Mouse (Mus musculus) inflammation-experienced regulatory T-cells, adult 6 months (primary cell): ENCODE measurements around the gene 9430015G10Rik. TPM values are rescaled to one million over a fixed set of nuclear protein-coding genes. Genes with fewer than 3 reads are reported as not detected.
"Not testable (repeated sequence)": the region's sequence is repeated elsewhere in the genome, so short reads cannot be mapped to it uniquely, and the experiment has no call there.

Source experiments
- ATAC-seq: one replicate; pipeline ENCODE4 v1.8.0; 2017
- polyA plus RNA-seq, 3 experiments: library from polyadenylated mRNA; unstranded; fragments of 100-300 nt; shearing (Covaris generic); gene quantifications; one replicate each; pipeline ENCODE4 v1.2.1; 2017

Gene 9430015G10Rik
- polyA plus RNA-seq, 3 experiments from 2014 or later = 8.6 to 32.7 (median 20.0) TPM

DNA sequence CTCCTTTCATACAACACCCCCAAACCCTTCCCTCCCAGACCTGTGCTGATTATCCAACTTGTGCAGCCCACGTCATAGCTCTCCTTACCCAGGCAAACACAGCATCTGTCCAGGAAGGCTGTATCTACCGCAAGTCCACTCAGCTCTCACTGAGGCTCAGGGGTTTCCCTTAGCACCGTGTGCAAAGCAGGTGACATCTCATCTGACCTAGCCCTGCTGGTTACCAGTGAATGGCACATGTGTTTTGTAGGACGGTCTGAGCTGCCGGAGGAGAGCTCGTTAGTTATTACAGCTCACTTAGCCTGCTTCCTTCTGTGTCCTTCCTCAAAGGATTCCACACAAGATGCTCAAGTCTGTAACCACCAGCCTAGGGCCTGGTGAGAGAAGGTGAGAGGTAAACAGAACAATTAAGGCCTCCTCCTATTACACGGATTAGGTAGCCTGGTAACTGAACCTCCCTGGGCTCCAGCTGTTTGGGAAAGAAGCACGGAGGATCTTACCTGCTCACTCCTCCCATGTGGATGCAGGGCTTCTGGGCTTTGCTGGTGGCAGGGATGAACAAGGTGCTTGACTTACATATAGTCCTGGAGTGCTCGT is 11.9 kb upstream of the 9430015G10Rik start:
- no peak for ATAC-seq

DNA sequence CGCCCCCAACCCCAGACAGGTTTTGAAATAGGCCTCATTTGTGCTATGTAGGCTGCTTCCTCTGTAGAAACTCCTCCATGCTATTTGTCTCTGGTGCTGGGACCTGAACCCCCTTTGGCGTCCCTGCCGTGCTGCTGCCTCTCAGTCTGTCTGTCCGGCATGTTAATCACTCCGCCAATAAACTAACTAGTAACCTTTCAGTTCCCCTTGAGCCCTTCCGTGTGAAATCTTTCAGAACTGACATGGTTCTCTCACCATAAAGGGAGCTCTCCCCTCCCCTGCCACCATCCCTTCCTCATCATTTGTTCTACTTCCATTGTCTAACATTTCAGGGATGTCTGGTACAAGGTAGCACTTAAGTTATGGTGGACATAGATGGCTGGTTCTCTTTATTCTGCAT is 10.4 kb upstream of the 9430015G10Rik start:
- ATAC-seq = no peak

DNA sequence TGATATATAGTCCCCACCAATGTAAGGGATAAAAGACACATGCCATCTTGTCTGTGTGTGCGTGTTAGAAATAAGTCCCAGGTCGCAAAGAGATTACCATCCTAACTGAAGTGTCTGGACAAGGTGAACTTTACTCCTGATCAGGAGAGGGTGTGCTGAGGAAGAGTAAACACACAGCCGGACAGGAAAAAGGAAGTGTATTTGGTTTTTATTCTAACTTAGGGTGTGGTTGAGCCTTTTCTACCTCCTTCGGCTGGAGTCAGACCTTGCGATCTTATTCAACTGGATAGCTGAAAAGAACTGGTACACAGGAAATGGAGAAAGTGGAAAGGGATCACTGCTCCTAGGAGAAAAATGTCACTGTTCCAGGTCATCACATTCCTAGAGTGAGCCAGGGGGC is 9.3 kb upstream of the 9430015G10Rik start:
- no peak for ATAC-seq

DNA sequence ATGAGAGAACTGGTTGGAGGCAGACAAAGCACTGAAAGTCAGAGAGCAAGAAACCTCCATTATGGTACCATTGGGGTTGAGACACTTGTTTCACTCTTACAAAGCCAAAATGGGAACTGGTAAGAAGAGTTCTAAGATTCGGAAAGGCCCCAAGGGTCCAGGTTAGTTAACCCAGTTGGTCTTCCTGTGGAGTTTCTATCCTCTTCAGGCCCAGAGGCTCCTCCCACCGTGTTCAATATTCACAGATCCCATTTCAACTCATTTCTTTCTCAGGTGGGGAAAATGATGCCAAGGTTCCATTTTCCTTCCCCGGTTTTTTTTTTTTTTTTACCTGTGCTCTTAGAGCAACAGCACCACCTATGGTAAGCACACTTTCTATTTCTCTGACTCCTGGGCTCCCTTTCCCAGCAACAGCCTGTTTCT is 8.3 kb upstream of the 9430015G10Rik start:
- ATAC-seq = no peak

DNA sequence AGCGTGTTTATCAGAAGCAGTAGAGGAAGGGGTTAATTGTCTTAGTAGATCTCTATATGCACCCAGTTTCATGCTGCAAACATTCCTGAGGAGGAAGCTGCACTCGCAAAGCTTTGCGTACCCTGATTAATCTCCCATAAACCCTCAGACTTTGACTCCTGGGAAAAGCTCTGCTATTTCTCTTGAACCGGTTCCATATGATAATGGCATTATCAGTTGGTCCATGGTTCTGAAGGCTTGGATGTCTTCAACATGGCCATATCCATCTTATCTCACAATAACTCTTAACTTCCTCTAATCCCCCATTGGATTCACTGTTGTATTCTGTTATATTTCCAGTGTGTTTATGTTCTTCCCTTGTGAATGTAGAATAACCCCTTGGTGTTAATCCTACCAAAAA is 6.4 kb upstream of the 9430015G10Rik start:
- ATAC-seq = no peak

DNA sequence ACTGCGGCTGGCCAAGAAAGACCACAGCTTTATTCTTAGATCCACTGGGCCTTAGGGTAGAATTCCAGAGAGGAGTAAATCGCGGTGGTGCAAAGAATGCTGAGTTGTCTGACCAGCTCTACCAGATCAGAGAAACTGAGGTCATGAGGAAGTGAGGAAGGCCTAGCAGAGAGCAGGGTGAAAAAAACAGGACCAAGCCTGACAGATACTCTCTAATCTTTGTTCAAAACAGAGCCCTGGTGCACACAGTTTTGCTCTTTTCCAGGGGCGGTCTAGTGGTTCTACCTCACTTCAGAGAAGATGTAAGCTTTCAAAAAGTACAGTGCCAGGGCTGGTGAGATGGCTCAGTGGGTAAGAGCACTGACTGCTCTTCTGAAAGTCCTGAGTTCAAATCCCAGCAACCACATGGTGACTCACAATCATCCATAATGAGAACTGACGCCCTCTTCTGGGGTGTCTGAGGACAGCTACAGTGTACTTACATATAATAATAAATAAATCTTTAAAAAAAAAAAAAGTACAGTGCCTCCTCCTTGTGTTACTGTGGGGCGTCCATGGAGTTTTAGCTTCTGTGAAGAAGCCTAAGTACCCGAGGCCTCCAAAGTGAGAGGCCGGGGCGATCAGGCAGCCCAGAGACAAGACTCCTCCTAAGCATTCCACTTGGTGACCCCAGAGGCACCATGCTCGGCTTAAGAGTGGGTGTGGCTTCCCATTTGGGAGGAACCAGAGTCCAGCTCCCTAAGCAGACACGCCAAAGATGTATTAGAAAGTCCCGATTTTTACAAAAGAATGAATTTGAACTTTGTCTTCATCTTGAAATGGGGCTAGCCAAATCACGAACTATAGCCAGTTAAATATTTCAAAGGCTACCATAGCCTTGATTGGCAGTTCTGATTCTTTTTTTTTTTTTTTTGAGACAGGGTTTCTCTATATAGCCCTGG is 906 bp upstream of the 9430015G10Rik start:
- ATAC-seq = no peak

DNA sequence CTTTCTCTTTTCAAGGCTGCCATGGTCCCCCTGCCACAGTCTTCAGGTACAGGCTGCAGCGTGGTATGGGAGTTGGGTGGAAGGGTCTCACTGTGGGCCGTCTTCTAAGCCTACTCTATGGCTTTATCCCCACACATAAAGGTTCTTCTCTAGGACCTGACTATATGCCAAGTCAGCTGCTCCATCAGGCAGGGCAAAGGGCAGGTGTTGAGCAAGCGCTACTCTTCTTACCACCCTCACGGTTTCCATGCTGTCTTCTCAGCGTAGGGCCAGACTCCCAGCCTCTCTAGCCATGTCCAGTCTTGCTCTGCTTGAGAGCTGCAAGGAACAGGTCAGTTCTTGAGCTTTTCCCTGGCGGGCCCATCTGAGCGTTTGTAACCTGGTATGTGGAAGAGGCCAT is 14.3 kb downstream of the 9430015G10Rik start:
- no peak for ATAC-seq

DNA sequence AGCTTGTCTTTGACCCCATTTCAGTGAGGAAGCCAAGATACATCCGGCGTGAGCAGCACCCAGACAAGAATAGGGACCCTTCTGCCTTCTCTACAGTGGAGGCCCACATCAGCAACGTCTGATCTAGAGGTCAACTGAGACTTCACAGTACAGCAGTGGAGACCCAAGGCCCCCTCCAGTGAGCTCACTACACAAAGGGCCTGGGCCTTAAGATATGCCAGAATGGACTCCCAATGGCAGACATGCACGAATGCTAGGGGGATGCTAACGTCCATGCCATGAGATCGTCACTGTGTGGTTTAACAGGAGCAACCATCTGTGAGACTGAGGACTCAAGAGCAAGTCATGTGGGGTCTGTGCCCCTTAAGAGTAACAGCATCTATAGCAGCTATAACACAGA is 15.6 kb downstream of the 9430015G10Rik start:
- no peak for ATAC-seq

DNA sequence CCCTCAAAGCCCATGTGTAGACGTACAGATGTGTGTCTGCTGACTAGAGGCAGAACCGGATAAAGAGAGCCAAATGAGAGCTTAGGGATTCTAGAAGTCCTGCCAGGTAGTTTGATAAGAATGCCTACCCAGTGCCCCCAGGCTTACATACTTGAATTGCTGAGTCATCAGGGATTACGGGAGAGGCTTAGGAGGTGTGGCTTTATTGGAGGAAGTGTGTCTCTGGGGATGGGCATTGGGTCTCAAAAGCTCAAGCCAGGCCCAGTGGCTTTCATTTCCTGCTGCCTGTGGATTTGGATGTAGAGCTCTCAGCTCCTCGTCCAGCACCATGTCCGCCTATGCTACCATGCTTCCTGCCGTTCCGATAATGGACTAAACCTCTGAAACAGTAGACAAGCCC is 17.1 kb downstream of the 9430015G10Rik start:
- no peak for ATAC-seq

DNA sequence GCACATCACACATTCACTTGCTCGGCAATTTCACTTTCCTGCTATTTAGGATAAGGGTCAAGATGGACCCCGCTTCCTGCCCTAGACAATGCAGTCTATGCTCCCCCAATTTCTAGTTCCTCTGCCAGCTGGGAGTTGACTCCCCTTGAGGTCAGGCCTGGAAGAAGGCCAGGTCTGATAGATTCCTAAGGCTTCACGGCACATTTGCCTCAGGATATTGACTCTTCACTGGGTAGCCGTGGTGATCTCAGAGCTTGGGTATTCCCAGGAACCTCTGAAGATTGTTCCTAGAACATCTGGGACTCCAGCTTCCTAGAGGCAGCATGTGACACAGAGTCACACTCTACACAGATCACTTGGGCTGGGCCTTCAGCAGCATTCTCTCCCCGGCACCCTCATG is 19.0 kb downstream of the 9430015G10Rik start:
- ATAC-seq = no peak

DNA sequence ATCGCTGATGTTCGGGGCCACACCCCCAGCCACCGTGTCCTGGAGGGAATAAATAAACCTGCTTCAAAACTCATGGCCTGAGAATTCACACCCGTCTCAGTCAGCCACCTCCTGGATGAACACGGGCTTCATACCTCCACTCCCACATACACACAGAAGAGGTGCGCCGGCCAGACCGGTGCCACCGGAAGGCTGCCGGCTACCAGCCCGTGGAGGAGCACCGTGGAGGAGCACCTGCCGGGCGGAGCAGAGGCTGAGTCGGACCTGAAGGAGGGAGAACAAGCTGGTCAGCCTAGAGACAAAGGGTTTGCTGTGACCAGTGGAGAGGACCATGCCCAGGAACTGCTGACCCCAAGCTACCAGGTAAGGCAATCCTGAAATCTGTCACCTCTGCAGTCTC is 20.7 kb downstream of the 9430015G10Rik start, which contains the start of gene Rnf223:
Rnf223 (plus strand) TSS at position 78 of the 400 bp plus-strand sequence.
- ATAC-seq = no peak

DNA sequence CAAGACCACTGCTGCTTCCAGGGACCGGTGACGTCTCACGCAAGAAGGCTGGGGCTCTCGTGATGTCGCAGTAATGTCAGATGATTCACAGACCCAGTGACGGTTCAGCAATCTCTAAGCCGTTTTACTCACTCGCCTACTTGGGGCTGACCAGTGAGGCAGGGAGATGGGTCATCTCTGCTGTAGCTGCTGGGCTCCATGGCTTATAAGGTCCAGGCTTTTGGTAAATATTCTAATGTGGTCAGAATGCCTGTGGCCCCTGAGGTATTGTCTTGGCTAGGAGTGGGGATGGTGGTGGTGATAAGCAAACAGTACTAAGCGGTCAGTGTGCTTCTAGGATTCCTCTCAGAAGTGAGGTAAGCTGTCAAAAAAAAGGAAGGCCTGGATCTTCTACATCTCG is 21.2 kb downstream of the 9430015G10Rik start:
- ATAC-seq = no peak

DNA sequence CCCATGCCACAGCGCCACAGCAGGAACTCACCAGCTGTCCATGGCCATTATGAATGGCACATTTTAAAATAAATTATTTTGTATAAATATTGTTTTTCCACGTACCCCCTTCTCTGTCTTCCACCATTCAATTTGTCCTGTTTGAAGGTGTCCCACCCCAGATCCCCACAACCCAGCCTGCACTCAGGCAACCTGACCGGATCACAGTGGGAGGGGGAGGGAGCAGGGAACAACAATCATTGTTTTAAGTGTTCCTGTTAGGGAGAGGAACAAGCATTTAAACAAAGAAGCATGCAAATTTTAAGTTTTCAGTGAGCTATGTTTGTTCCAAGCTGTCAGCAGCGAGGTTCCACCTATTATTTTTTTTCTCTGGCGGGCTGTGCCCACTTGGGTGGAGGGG is 23.6 kb downstream of the 9430015G10Rik start:
- ATAC-seq = no peak

DNA sequence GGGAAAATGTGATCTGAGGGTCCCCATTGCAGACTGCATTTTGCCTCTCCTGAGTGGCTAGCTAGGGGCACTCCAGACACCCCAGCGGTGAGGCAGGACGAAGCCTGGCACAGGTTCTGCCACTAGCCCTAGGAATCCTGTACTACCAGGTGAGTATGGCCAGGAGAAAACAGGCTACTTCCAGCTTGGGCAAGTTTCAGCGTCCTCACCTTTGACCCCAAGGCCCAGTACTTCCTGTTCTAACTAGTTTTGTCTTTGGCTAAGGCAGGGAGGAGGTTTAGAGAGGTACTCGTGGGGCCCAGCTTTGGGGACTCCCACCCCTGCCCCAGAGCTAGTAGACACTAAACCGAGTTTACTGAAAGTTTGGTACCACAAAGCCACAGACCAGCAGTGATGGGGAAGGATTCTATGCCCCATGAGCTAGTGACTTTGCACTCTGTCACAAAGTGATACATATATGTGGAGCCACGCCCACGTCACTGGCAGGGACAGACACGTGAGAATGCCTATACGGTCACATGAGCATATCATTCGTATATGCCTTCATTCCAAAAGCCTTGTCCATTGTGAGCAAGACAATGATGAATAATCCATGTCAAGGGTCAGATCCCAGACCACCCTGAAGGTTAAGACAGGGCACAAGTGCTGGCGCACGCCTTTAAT is 24.3 kb downstream of the 9430015G10Rik start:
- ATAC-seq = no peak

DNA sequence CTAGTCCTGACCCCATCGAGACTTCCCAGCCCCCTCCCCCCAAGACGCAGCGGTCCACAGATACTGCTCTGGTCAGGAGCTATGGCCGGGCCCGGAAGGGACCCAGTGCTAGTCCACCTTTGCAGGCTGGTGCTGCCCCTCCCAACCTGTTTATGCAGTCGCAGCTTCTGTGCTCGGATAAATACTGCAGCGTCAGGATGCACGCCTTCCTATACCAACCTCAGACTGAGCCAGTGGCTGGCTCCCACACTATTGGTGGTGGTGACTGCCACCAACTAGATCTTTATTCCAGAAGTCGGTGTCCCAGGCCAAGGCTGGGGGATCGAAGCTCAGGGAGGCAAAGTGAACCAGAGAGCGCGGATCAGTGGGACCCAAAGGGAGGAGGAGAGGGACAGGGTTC is 25.3 kb downstream of the 9430015G10Rik start:
- no peak for ATAC-seq

DNA sequence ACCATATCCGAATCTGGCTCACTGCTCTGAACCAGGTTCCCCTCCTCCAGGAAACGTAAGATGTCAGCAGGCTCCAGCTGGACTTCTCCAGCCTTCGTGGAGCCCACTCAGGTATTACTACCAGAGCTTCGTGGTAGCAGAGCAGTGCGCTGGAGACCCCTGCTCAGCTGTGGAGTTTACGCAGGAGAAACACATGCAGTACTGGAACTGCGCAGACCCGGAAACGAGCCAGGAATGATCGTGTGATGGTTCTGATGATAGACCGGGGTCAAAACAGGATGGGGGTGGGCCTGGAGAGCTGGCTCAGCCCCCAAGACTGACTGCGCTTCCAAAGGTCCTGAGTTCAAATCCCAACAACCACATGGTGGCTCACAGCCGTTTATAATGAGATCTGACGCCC is 26.0 kb downstream of the 9430015G10Rik start:
- ATAC-seq = no peak

DNA sequence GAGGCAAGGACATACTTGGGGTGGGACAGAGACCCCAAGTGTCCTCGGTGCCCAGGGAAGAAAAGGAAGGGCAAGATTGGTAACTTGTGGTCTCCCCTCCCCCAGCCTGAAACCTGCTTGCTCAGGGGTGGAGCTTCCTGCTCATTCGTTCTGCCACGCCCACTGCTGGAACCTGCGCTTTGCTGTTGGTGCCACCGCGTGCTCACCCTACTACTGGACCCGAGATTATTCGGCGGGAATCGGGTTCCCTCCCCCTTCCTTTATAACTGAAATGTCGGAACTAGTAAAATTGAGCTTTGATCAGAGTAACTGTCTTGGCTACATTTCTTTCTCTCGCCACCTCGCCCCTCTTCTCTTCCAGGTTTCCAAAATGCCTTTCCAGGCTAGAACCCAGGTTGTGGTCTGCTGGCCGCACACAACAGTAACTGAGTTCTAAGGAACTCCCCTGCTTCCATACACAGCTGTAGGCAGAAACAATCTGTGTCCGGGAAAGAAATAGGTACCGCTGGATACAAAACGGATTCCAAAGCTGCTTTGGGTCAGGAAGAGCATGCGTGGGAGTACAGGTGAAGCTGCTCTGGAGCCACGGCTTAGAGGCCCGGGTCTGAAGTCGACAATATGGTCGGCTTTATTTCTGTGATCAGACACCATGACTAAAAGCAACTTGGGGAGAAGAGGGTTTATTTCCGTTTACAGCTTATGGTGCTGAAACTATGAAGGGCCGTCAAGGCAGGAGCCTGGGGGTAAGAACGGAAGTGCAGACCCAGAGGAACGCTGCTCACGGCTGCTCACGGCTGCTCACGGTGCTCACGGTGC is 26.7 kb downstream of the 9430015G10Rik start:
- no peak for ATAC-seq

DNA sequence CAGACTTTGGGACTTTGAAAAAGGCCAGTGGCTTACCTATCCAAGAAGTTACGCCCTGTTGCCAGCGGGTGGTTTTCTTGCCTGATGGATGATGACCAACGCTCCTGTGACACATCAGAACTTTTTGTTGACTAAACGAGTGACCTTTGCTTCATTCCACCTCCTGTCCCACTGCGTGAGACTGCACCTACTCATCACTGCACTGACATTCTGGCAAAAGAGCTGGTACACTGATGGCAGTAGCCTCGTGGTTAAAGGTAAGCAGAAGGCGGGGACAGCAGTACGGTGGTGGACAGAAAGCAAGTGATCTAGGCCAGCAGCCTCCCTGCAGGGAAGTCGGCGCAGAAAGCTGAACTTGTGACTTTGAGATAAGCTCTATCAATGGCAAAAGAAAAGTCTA is 41.1 kb downstream of the 9430015G10Rik start:
- not testable (repeated sequence) for ATAC-seq

DNA sequence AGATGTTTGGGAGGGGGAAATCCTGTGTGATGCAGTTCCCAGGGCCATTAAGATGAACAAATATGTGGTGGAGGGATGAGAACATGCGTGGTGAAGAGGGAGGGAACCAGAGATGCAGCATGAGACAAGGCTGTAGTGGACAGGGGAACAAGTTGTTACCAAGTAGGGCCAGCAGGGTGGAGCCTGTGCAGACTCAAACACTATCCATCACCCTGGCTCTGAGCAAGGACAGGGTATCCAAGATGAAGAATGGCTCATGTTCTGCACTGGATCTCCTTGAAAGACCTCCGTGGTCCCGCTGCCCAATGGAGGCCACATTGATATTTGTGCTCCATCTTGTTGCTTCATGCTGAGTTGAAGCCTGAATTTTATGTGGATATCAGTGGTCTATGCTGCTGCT is 45.0 kb downstream of the 9430015G10Rik start:
- no peak for ATAC-seq

DNA sequence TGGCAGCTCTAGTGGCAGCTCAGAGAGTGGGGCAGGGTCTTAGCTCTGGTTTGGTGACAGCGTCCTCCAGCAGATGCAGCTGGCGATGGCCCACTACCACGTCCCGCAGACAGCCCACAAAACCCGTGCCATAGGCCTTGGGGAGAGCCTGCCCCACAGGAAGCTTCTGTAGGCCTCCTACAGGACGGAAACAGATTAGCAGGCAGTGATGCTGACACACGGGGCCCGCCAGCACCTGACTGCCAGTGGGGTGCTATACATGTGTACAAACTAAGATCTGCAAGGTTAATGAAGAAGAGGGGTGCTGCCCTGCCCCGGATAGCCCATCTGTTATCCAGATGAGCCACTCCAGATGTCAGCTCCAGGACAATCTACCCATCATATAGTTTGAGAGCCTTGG is 56.7 kb downstream of the 9430015G10Rik start:
- no peak for ATAC-seq

DNA sequence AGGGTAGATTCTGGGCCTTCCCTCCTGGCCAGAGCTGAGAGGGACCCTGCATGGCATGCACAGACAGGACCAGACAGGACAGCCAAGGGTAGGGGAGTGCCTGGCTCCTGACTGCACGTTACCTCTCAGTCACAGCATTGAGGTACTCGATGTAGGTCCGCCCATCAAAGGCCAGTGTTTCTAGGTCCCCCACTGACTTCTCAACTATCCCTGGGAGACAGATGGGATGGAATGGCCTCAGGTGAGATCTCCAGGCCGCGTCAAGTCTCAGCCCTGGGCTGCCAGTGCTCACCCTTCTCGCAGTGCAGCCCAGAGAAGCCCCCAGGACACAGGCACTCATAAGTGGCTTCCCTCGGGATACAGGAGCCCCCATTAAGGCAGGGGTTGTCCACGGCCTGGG is 58.8 kb downstream of the 9430015G10Rik start:
- no peak for ATAC-seq

DNA sequence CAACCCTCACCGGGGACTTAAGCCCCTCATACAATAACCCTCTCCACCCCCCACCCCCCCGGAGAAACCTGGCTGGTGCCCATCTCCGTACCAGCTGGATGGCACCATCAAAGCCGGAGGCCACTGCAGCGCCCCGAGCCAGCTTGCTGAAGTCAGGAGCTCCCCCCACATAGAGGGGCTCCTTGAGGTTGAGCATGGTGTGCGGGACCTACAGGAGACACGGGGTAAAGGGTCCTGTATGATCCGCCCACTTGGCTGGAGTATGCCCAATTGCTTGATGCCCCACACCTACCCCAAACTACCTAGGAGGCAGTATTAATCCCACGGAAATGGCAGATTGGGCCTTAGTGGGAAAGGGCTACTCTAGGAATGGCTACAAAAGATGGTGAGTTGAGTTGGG is 59.3 kb downstream of the 9430015G10Rik start:
- ATAC-seq = no peak

DNA sequence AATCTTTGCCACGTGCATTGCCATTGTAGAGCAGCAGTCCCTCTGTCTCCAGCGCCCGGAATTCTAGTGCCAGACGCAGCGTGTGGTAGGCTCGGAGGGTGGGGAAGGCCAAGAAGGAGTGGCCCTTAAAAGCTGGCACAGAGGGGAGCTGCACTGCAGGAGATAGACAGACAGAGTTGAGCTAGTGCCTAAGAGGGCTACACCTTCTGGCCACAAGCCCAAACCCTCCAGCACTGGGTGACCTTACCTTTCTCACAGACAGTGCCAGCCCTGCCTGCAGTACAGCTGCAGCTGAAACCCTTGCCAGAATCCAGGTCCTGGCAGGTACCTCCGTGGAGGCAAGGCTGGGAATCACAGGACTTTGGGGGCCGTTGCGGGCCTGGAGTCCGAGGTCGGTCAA is 62.0 kb downstream of the 9430015G10Rik start:
- ATAC-seq = no peak
